Mouse (Mus musculus): ENCODE data around the gene Sfxn1. TPM values are rescaled to one million over a fixed set of nuclear protein-coding genes. Genes with fewer than 3 reads are reported as not detected.

Sfxn1 gene
- total RNA-seq, 2 experiments from 2014 or later, result 2.3 to 4.4 TPM

DNA sequence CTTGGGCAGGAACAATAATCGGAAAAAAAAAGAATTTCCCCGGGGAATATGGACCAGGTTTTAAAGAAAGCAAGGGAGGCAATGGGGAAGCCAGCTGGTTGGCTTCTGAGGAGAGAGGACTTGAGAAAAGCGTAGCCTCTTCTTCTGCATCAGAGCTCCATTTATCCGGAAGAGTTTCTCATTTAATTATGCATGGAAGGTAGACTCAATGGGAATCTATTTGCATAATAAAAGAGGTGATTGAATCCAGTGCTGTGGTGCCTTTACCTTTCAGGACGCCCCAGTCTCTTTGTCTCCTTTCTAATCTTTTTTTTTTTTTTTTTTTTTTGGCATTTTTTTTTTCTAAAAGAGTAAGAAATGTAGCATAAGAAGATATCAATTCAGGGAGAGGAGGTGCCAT, 46.7 kb downstream of the Sfxn1 start:
- no peak for DNase-seq

DNA sequence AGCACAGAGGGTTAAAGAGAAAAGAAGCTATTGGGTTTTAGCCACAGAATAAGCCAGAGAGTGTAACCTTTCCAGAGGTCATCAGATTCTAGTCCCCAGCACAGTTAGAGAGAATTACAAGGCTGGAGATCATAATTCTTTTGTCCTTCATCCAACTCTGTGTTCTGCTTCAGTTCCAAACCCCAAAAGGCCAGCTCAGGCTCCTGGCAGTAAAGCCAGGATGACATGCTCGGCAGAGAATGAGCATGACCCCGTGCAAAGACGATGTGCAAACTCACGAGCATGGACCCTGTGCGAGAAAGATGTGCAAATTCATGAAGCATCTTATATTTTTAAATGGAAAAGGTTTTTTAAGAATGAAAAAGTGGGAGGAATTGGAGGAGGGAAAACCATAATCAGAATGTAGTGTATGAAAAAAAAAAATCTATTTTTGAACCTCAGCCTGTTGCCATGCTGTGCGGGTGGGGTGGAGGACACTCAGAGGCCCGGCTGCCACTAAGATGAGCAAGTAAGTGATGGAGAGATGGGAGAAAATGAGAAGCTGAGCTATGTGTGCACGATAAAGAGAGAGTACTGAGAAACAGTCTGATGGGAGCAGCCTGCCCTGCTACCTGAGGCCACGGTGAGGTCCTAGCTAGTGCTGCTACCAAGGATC, 66.2 kb downstream of the Sfxn1 start:
- peak; percentile 55 for DNase-seq

DNA sequence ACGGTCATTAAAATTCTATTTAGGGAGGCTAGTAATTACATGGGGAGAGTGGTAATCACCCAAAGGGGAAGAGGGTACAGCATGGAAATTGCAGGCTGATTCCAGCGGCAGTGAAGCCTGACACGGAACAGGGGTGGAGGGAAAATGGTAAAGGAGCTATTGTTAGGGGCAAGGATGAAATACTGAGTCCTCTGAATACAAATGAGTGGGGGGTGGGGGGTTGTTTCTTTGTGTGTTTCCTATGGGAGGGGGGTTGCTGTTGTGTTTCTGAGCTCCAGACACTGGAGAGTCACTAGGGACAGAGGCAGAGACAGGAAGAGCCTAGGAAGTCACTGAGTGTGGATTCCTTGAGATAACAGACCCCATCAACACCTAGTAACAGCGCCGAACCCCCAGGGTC, 72.1 kb downstream of the Sfxn1 start:
- DNase-seq, result no peak

DNA sequence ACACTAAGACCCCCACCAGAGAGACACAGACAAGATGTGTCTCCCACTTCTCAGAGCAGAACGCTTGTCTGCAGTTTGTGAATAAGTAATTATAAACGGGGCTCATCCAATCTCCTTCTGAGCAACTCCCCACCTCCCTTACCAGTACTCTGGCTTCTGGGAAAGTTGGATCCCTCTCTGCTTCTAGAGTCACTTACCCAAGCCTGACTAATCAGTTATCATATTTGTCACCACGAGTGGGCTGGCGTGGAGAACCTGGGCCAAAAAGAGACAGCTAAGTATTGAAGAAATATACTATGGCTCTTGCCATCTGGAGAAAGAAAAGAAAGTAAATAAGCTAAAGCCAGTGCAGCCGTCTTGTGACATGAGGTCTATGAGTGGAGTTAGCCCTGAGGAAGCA, 73.0 kb downstream of the Sfxn1 start:
- DNase-seq, result no peak

DNA sequence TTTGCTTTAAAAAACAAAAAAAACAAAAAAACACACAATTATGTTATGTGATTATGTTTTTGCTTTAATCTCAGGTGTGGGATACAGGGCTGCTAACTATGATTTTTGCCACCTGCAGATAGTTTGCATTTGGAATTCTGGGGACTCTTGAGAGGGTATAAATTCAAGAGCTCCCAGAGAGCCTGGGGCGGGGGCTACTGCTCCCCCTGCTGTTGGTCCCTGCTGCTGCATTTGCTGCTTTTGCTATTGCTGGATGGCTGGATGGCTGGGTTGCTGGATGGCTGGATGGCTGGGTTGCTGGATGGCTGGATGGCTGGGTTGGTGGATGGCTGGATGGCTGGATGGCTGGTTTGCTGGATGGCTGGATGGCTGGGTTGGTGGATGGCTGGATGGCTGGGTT, 75.7 kb downstream of the Sfxn1 start:
- no peak for DNase-seq

DNA sequence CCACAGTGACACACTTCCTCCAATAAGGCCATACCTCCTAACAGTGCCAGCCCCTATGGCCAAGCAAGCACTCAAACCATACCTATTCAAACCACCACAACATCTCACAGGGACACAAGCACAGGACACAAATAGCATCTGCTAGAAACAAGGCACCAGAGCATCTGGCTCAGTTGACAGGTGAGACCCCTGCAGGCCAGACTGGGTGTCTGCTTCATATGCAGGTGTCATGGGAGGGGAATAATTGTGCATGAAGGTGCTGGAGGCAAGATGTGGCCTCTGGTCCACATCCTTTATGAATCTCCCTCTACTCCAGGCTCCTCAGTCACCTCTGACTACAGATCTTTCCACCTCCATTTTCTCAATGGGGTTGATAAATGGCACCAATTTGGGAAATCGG, 80.8 kb downstream of the Sfxn1 start:
- no peak for DNase-seq

DNA sequence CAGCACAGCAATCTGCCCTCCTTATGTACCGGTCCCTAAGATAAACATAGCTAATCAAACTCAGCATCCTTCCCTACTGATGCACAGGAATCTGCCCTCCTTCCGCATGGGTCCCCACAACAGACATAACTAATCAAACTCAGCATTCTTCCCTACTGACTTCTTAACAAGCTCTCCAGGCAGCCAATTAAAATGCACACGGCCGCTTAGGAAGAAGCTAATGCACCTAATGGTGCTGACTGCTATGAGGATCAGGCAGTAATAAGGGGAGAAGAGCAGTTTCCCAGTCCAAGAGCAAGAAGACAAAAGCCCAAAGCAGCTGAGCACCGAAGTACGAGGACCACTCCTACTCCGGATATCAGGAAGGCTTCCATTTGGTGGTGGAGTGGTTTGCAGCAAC, 81.2 kb downstream of the Sfxn1 start:
- DNase-seq, result no peak

DNA sequence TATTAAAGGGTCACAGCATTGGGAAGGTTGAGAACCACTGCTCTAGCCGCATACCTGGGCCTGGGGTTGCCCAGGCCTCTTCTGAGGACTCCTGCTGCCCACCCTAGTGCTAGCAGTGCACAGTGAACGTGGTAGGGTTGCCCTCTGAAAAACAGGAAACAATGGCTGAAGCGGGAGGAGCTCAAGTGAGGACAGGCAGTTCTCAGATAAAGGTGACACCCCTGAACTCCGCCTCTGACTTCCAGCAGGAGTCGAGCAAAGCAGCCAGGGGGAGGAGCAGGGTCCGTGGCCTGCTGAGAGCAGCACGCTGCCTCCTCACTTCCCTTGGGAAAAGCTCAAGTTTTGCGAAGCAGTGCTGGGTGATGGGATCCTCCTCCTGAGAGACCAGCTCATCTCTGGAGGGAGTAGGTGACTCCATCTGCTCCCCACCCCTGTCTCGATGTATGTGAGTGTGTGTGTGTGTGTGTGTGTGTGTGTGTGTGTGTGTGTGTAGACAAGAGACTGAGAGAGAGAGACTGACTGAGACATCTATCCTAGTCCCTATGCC, 82.1 kb downstream of the Sfxn1 start:
- DNase-seq, result no peak

DNA sequence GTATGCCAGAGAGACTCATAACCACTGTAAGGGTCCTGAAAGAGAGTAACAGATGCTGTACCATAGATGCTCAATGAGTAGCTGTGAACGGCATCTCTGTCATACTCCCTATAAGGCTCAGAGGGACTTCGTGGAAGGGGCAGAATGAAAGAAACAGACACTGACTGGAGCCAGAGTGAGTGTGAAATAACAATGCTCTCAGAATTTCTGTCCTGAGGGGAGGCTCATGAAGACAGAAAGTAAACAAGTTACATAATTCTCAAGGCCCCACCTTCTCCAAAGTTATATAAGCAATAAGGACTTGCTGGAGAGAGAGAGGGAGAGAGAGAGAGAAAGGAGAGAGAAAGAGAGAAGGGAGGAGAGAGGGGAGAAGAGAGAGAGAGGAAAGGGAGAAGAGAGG, 84.2 kb downstream of the Sfxn1 start:
- no peak for DNase-seq

Other genes with a start within 250 kb of the Sfxn1 start
- gene Drd1, start 16.2 kb upstream of the Sfxn1 start, total RNA-seq (2021), result under 1 TPM; 0.08 to 0.11 TPM
- gene Hrh2, start 120.3 kb downstream of the Sfxn1 start, total RNA-seq (2021), result not detected

Data from gastrocnemius, postnatal 25 days (tissue).